Mouse (Mus musculus) CH12.LX (cell line): Measurements from ENCODE around the gene Paqr6.

ENCODE experiments used
- BHLHE40 ChIP-seq: IDR thresholded peaks from 2 replicates; pipeline ENCODE4 v1.6.1; 2011; ENCODE audit warnings: mild to moderate bottlenecking, low read depth, low read length, improper control_type of control experiment
- CTCF ChIP-seq, 2 experiments: IDR thresholded peaks in 1 of 2; conservative IDR thresholded peaks in 1 of 2; 2 replicates each; pipeline ENCODE4 v1.5.1; 2011 to 2012; ENCODE audit warnings: low read depth in 2 of 2, low read length in 2 of 2, improper control_type of control experiment in 1 of 2, inconsistent platforms in 1 of 2, mild to moderate bottlenecking in 1 of 2, moderate library complexity in 1 of 2
- ELF1 ChIP-seq: IDR thresholded peaks from 2 replicates; pipeline ENCODE4 v1.6.1; 2014; ENCODE audit warnings: low read depth, mild to moderate bottlenecking, inconsistent platforms, low read length, improper control_type of control experiment
- EP300 ChIP-seq: IDR thresholded peaks from 2 replicates; pipeline ENCODE4 v1.6.1; 2011; ENCODE audit warnings: low read length, improper control_type of control experiment
- HCFC1 ChIP-seq: IDR thresholded peaks from 2 replicates; pipeline ENCODE4 v1.6.1; 2012; ENCODE audit warnings: low read depth, mild to moderate bottlenecking, inconsistent platforms, low read length, improper control_type of control experiment
- NRF1 ChIP-seq: IDR thresholded peaks from 2 replicates; pipeline ENCODE4 v1.6.1; 2014; ENCODE audit warnings: low read depth, mild to moderate bottlenecking, inconsistent platforms, low read length, improper control_type of control experiment, moderate library complexity
- POLR2A ChIP-seq: IDR thresholded peaks from 2 replicates; pipeline ENCODE4 v1.6.1; 2011; ENCODE audit warnings: low read depth, mild to moderate bottlenecking, improper control_type of control experiment, low read length
- TBP ChIP-seq: conservative IDR thresholded peaks from 2 replicates; pipeline ENCODE4 v1.6.1; 2011; ENCODE audit warnings: low read depth, low read length, improper control_type of control experiment
- USF2 ChIP-seq: conservative IDR thresholded peaks from 2 replicates; pipeline ENCODE4 v1.6.1; 2011; ENCODE audit warnings: low read depth, low read length, improper control_type of control experiment

DNA sequence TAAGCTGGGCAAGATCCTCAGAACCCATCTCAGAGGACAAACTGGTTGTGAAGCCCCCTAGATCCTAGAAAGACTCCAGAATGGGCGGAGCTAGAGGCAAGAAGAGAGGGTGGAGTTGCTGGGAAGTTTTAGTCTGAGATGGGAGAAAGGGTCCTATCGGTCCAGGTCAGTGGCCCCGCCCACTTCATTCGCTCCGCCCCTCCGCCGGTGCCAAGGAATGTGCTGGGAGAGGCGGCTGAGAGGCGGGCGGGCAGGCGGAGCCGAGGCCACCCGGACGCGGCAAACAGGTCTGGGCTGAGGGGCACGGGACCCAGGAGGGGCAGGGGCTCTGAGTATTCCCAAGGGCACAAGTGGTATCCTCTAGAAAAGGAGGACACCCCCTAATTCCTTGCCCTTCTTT, at the start of gene Paqr6:
- TF ChIP-seq CTCF (conservative IDR thresholded peaks at IDR 0.05 in 1 of 2, IDR thresholded peaks at IDR 0.05 in 1 of 2; ENCODE audit: low read depth in 2 of 2, low read length in 2 of 2) (no peak), BHLHE40 (no peak), USF2 (no peak), ELF1 (no peak), EP300 (no peak), POLR2A (no peak), HCFC1 (no peak), TBP (no peak), NRF1 (no peak)
